Comparison of ENCODE assay signal across 7 mouse cellular contexts in genomic region chr5:75979108-75979507, GRCm38 (mm10). TPM values are rescaled to one million over a fixed set of nuclear protein-coding genes. Genes with fewer than 3 reads are reported as not detected.
DNase-seq lines count a peak whose midpoint lies in the region; ATAC-seq lines count a peak whose summit lies in the region.

No protein-coding gene starts in this region.

- H3K4me1 ChIP-seq in brown adipose tissue, adult 24 weeks (ENCODE audit: control insufficient read depth, insufficient read depth, insufficient read length, low read length), result peaks cover 3% of the 10 kb centered on the region; the same call in 1 of the 2 replicates
- peaks cover 18% of the 10 kb centered on the region for H3K4me1 ChIP-seq in embryonic facial prominence, embryonic 15.5 days
- H3K4me1 ChIP-seq in hindbrain, embryonic 16.5 days (ENCODE audit: control insufficient read depth, insufficient read depth, low read depth, low read length), result peaks cover 15% of the 10 kb centered on the region
- peaks cover 8% of the 10 kb centered on the region; the same call in 1 of the 2 replicates for H3K4me1 ChIP-seq in midbrain, embryonic 11.5 days (ENCODE audit: control insufficient read depth, insufficient read depth, low read length)

- ATAC-seq in embryonic facial prominence, embryonic 15.5 days (ENCODE audit: insufficient number of reproducible peaks, low FRiP score, low TSS enrichment, low read depth), result no peak
- no peak for ATAC-seq in hindbrain, embryonic 16.5 days
- no peak for ATAC-seq in midbrain, embryonic 11.5 days (ENCODE audit: low FRiP score)

- H3K36me3 ChIP-seq in embryonic facial prominence, embryonic 15.5 days, result no peaks in the 10 kb centered on the region
- no peaks in the 10 kb centered on the region for H3K36me3 ChIP-seq in hindbrain, embryonic 16.5 days (ENCODE audit: control insufficient read depth, insufficient read depth, low read length)
- no peaks in the 10 kb centered on the region for H3K36me3 ChIP-seq in midbrain, embryonic 11.5 days (ENCODE audit: control insufficient read depth, insufficient read depth, low read length)

- peak overlapping the region; percentile 83 for H3K27ac ChIP-seq in brown adipose tissue, adult 24 weeks (replicated peaks; ENCODE audit: low read depth, low read length)
- no peak overlapping the region for H3K27ac ChIP-seq in embryonic facial prominence, embryonic 15.5 days (replicated peaks)
- no peak overlapping the region for H3K27ac ChIP-seq in hindbrain, embryonic 16.5 days (ENCODE audit: low read depth, low read length)
- H3K27ac ChIP-seq in midbrain, embryonic 11.5 days (ENCODE audit: low read depth, low read length), result no peak overlapping the region

- peak overlapping the region; percentile 99 for H3K4me2 ChIP-seq in embryonic facial prominence, embryonic 15.5 days (replicated peaks)
- H3K4me2 ChIP-seq in hindbrain, embryonic 16.5 days (ENCODE audit: low read length), result peak overlapping the region; percentile 100
- H3K4me2 ChIP-seq in midbrain, embryonic 11.5 days, result peak overlapping the region; percentile 99

- no peak for DNase-seq in midbrain, embryonic 11.5 days (ENCODE audit: low spot score, missing footprints)
- DNase-seq in thymus, postnatal 36 days, result no peak
- DNase-seq in adrenal gland, adult 8-10 months, result no peak
- DNase-seq in cerebellum, postnatal 14 days, result no peak

- WGBS in embryonic facial prominence, embryonic 15.5 days, result 5% methylated on average over 8 of the region's 8 CpGs
- 6% methylated on average over 8 of the region's 8 CpGs for WGBS in hindbrain, embryonic 16.5 days
- 4% methylated on average over 8 of the region's 8 CpGs for WGBS in midbrain, embryonic 11.5 days

- H3K4me3 ChIP-seq in brown adipose tissue, adult 24 weeks (ENCODE audit: insufficient read depth, low read depth, low read length), result peak overlapping the region; percentile 91
- peak overlapping the region; percentile 64 for H3K4me3 ChIP-seq in embryonic facial prominence, embryonic 15.5 days (replicated peaks)
- peak overlapping the region; percentile 76 for H3K4me3 ChIP-seq in hindbrain, embryonic 16.5 days (ENCODE audit: low read length)
- peak overlapping the region; percentile 63 for H3K4me3 ChIP-seq in midbrain, embryonic 11.5 days (ENCODE audit: low read depth, low read length)

- no peaks in the 10 kb centered on the region for H3K9me3 ChIP-seq in embryonic facial prominence, embryonic 15.5 days (replicated peaks)
- H3K9me3 ChIP-seq in hindbrain, embryonic 16.5 days (ENCODE audit: control insufficient read depth, low read length), result no peaks in the 10 kb centered on the region
- H3K9me3 ChIP-seq in midbrain, embryonic 11.5 days (ENCODE audit: control insufficient read depth, low read length), result no peaks in the 10 kb centered on the region

- no peak overlapping the region for H3K9ac ChIP-seq in embryonic facial prominence, embryonic 15.5 days
- no peak overlapping the region for H3K9ac ChIP-seq in hindbrain, embryonic 16.5 days (ENCODE audit: low read depth, low read length)
- peak overlapping the region; percentile 60; the same call in 1 of the 2 replicates for H3K9ac ChIP-seq in midbrain, embryonic 11.5 days (ENCODE audit: low read length)

- peaks cover 57% of the 10 kb centered on the region for H3K27me3 ChIP-seq in embryonic facial prominence, embryonic 15.5 days
- peaks cover 18% of the 10 kb centered on the region for H3K27me3 ChIP-seq in hindbrain, embryonic 16.5 days (replicated peaks; ENCODE audit: control insufficient read depth, insufficient read depth, low read length)
- peaks cover 48% of the 10 kb centered on the region for H3K27me3 ChIP-seq in midbrain, embryonic 11.5 days (ENCODE audit: control insufficient read depth, insufficient read depth, low read length)

RNA-seq across cellular contexts. Expression of gene Kdr, which starts 0.8 kb away (rescaled TPM):
- polyA plus RNA-seq in brown adipose tissue, adult 24 weeks (2012; ENCODE audit: insufficient read depth, insufficient read length, missing spikeins), result 22.0 and 39.9 TPM in 2 replicates
- 24.3 and 24.8 TPM in 2 replicates for polyA plus RNA-seq in embryonic facial prominence, embryonic 15.5 days (2015; fragmentation: Nextera tagmentation; extraction: Ambion mirVana)
- polyA plus RNA-seq in hindbrain, embryonic 16.5 days (2015; fragmentation: Nextera tagmentation; extraction: Ambion mirVana), result 21.7 and 28.6 TPM in 2 replicates
- 24.5 and 28.1 TPM in 2 replicates for polyA plus RNA-seq in midbrain, embryonic 11.5 days (2014; fragmentation: Nextera tagmentation; extraction: Ambion mirVana)
- 100 to 1,000 TPM in 2 of 4 experiments, 10 to 100 TPM in 2; 75.8 to 125 (median 99.9) TPM for total RNA-seq in adrenal gland, adult 8-10 months (2022)
